Mouse (Mus musculus): Measurements from ENCODE around the gene Slc16a7. TPM values are rescaled to one million over a fixed set of nuclear protein-coding genes. Genes with fewer than 3 reads are reported as not detected.
A peak's percentile ranks its signal among the peaks of the same experiment; 100 is the strongest.

Gene Slc16a7
- polyA plus RNA-seq, 2 experiments: 3.4 to 9.7 TPM

DNA sequence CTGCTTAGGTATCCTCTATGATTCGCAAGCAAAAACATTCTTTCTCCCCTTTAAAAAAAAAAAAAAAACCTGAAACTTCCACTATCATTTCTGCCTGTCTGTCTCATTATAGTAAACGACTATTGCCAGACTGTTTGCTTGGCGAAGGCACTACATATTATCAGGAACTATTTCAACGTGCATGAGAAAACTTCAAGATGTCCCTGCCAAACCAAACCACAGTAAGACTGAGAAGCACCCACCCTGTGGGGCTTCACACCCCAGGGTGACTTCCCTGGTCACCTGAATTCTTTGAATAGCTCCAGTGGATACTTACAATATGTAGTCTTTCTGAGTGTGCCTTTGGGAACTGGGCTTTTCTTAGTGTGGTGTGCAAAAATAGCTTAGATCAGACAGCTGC is 122.9 kb downstream of the Slc16a7 start:
- Histone ChIP-seq H3K36me3 (replicated peaks; ENCODE audit: control insufficient read depth, insufficient read depth, low read depth) (no peaks in the 10 kb centered on the region), H3K9ac (replicated peaks) (no peak overlapping the region), H3K9me3 (ENCODE audit: control insufficient read depth, low read length) (no peaks in the 10 kb centered on the region), H3K27me3 (ENCODE audit: control insufficient read depth, insufficient read depth, low read length) (no peaks in the 10 kb centered on the region), H3K4me1 (replicated peaks; ENCODE audit: control insufficient read depth in 2 of 2, insufficient read depth in 2 of 2, low read length in 1 of 2) (peaks cover 0 to under 1% of the 10 kb centered on the region in 2 experiments; a peak in 1 of 4 replicates), H3K4me3 (ENCODE audit: insufficient read depth in 1 of 2, low read depth in 2 of 2, low read length in 2 of 2) (no peak overlapping the region), H3K4me2 (ENCODE audit: low read depth) (no peak overlapping the region), H3K27ac (no peak overlapping the region)
- no peak for ATAC-seq (ENCODE audit: insufficient read depth)
- DNase-seq (ENCODE audit: low read depth in 3 of 3, low spot score in 3 of 3): no peak
- 53% methylated on average over 4 of the region's 4 CpGs for WGBS (ENCODE audit: insufficient replicate concordance)
- no peak for TF ChIP-seq EP300 (IDR thresholded peaks at IDR 0.05; ENCODE audit: low read depth)
- no peak for TF ChIP-seq CTCF (IDR thresholded peaks at IDR 0.05; ENCODE audit: low read depth)

DNA sequence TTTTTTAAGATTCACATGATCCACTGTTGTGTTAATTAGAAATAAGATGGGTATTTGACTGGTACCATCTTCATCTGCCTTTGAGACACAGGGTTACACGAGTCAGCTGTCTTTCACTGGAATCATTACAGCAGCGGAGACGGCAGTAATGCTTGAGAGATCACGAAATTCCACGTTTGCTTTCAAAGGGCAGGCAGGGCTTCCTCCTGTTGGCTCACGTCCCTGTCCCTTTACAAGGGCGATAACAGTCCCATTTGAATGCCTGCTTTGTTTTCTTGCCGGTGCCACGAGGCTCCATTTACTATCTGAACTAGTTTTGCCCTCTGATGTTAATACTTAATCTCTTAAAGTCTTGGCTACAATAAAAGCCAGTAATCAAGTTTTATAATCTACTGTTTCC is 123.4 kb downstream of the Slc16a7 start:
- no peak for DNase-seq (ENCODE audit: low read depth in 3 of 3, low spot score in 3 of 3)
- no peak overlapping the region for H3K9ac ChIP-seq (replicated peaks)
- H3K4me2 ChIP-seq (ENCODE audit: low read depth): no peak overlapping the region
- H3K9me3 ChIP-seq (ENCODE audit: control insufficient read depth, low read length): no peaks in the 10 kb centered on the region
- TF ChIP-seq CTCF (IDR thresholded peaks at IDR 0.05; ENCODE audit: low read depth) (no peak), EP300 (IDR thresholded peaks at IDR 0.05; ENCODE audit: low read depth) (no peak)
- no peaks in the 10 kb centered on the region for H3K4me1 ChIP-seq (replicated peaks; ENCODE audit: control insufficient read depth in 2 of 2, insufficient read depth in 2 of 2, low read length in 1 of 2)
- ATAC-seq (ENCODE audit: insufficient read depth): no peak
- H3K27ac ChIP-seq: no peak overlapping the region
- no peaks in the 10 kb centered on the region for H3K27me3 ChIP-seq (ENCODE audit: control insufficient read depth, insufficient read depth, low read length)
- WGBS (ENCODE audit: insufficient replicate concordance): 55% methylated on average over 9 of the region's 9 CpGs
- H3K36me3 ChIP-seq (replicated peaks; ENCODE audit: control insufficient read depth, insufficient read depth, low read depth): no peaks in the 10 kb centered on the region
- no peak overlapping the region for H3K4me3 ChIP-seq (ENCODE audit: insufficient read depth in 1 of 2, low read depth in 2 of 2, low read length in 2 of 2)

DNA sequence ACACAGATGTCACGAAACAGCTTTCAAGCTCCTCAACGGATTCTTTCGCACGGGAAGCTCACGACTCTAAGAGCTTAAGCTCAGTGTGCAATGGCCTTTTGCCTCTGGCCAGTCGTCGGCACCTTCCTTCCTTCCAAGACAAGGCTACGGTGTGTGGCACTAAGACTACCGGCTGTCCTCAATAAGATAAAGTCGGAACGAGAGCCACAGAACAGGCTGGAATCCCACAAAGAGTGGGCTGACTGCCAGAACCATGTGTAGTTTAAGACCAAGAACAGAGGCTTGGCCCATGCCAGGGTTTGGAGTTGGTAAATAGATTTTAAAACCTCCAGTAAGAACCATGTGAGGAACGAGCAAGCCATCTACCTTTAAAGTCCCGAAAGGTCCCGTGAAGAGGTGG is 123.8 kb downstream of the Slc16a7 start:
- no peaks in the 10 kb centered on the region for H3K27me3 ChIP-seq (ENCODE audit: control insufficient read depth, insufficient read depth, low read length)
- ATAC-seq (ENCODE audit: insufficient read depth): no peak
- WGBS (ENCODE audit: insufficient replicate concordance): 75% methylated on average over 14 of the region's 14 CpGs

DNA sequence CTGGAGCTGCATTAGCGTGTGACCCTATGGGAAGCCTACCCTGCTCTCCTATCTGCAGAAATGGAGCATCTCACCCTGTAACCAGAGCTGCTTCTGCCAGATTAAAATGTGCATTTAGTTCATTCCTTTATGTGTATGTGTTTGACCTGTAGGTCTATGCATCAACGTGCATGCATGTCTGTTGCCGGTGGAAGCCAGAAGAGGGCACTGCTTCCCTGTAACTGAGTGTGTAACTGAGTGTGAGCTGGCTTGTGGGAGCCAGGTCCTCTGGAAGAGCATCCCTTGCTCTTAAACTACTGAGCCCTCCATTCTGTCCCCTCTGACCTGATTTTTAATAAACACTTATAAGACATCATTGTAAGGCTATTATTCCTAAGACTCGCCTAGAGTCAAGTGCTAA is 124.3 kb downstream of the Slc16a7 start:
- ATAC-seq (ENCODE audit: insufficient read depth): no peak
- H3K27me3 ChIP-seq (ENCODE audit: control insufficient read depth, insufficient read depth, low read length): no peaks in the 10 kb centered on the region
- WGBS (ENCODE audit: insufficient replicate concordance): 40% methylated on average over 4 of the region's 4 CpGs
- H3K9me3 ChIP-seq (ENCODE audit: control insufficient read depth, low read length): no peaks in the 10 kb centered on the region
- H3K9ac ChIP-seq (replicated peaks): no peak overlapping the region
- DNase-seq (ENCODE audit: low read depth in 3 of 3, low spot score in 3 of 3): no peak
- H3K4me1 ChIP-seq (replicated peaks; ENCODE audit: control insufficient read depth in 2 of 2, insufficient read depth in 2 of 2, low read length in 1 of 2): no peaks in the 10 kb centered on the region
- H3K4me2 ChIP-seq (ENCODE audit: low read depth): no peak overlapping the region
- TF ChIP-seq CTCF (IDR thresholded peaks at IDR 0.05; ENCODE audit: low read depth) (peak; percentile 64), EP300 (IDR thresholded peaks at IDR 0.05; ENCODE audit: low read depth) (no peak)
- H3K4me3 ChIP-seq (ENCODE audit: insufficient read depth in 1 of 2, low read depth in 2 of 2, low read length in 2 of 2): no peak overlapping the region
- no peak overlapping the region for H3K27ac ChIP-seq
- no peaks in the 10 kb centered on the region for H3K36me3 ChIP-seq (replicated peaks; ENCODE audit: control insufficient read depth, insufficient read depth, low read depth)

More for the DNA sequence above, 123.8 kb downstream of the Slc16a7 start:
- no peak overlapping the region for H3K4me3 ChIP-seq (ENCODE audit: insufficient read depth in 1 of 2, low read depth in 2 of 2, low read length in 2 of 2)
- H3K27ac ChIP-seq: no peak overlapping the region
- H3K36me3 ChIP-seq (replicated peaks; ENCODE audit: control insufficient read depth, insufficient read depth, low read depth): no peaks in the 10 kb centered on the region
- no peaks in the 10 kb centered on the region for H3K9me3 ChIP-seq (ENCODE audit: control insufficient read depth, low read length)
- H3K9ac ChIP-seq (replicated peaks): no peak overlapping the region
- no peak for DNase-seq (ENCODE audit: low read depth in 3 of 3, low spot score in 3 of 3)
- H3K4me2 ChIP-seq (ENCODE audit: low read depth): no peak overlapping the region
- TF ChIP-seq EP300 (IDR thresholded peaks at IDR 0.05; ENCODE audit: low read depth): no peak
- TF ChIP-seq CTCF (IDR thresholded peaks at IDR 0.05; ENCODE audit: low read depth): no peak
- no peaks in the 10 kb centered on the region for H3K4me1 ChIP-seq (replicated peaks; ENCODE audit: control insufficient read depth in 2 of 2, insufficient read depth in 2 of 2, low read length in 1 of 2)

DNA sequence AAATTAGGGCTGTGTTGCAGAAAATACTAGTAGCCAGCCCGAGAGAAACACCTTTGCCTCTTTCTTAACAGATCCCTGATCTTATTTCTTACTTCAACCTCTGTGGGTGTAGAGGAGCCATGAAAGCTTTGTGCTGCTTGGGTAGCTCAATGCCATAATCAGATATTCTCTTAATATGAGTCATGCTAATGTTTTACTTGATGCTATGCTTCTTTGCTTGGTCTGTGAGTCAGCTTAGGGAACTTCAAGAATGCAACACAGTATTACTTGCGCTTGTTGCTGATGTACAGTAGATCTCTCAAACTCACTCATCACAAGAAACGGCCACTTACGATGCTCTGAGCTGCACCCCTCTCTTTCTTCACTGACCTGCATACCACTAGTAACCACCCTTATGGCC is 133.4 kb downstream of the Slc16a7 start:
- H3K27ac ChIP-seq: no peak overlapping the region
- H3K4me1 ChIP-seq (replicated peaks; ENCODE audit: control insufficient read depth in 2 of 2, insufficient read depth in 2 of 2, low read length in 1 of 2): no peaks in the 10 kb centered on the region
- no peaks in the 10 kb centered on the region for H3K9me3 ChIP-seq (ENCODE audit: control insufficient read depth, low read length)
- no peaks in the 10 kb centered on the region for H3K36me3 ChIP-seq (replicated peaks; ENCODE audit: control insufficient read depth, insufficient read depth, low read depth)
- H3K9ac ChIP-seq (replicated peaks): no peak overlapping the region
- no peak for TF ChIP-seq CTCF (IDR thresholded peaks at IDR 0.05; ENCODE audit: low read depth)
- TF ChIP-seq EP300 (IDR thresholded peaks at IDR 0.05; ENCODE audit: low read depth): no peak
- H3K4me3 ChIP-seq (ENCODE audit: insufficient read depth in 1 of 2, low read depth in 2 of 2, low read length in 2 of 2): no peak overlapping the region
- WGBS (ENCODE audit: insufficient replicate concordance): 63% methylated on average over 4 of the region's 4 CpGs
- ATAC-seq (ENCODE audit: insufficient read depth) (no peak), DNase-seq (ENCODE audit: low read depth in 3 of 3, low spot score in 3 of 3) (no peak)
- H3K4me2 ChIP-seq (ENCODE audit: low read depth): no peak overlapping the region
- H3K27me3 ChIP-seq (ENCODE audit: control insufficient read depth, insufficient read depth, low read length): no peaks in the 10 kb centered on the region

Measured in liver, embryonic 14.5 days (tissue).